Mouse (Mus musculus): ENCODE data around the gene Hist1h3c. TPM values are rescaled to one million over a fixed set of nuclear protein-coding genes. Genes with fewer than 3 reads are reported as not detected.
"Not testable (repeated sequence)": the region's sequence is repeated elsewhere in the genome, so short reads cannot be mapped to it uniquely, and the experiment has no call there.

Hist1h3c gene
- 33.0 and 40.6 TPM in 2 replicates for total RNA-seq (2021)
- long read RNA-seq = 0 reads

DNA sequence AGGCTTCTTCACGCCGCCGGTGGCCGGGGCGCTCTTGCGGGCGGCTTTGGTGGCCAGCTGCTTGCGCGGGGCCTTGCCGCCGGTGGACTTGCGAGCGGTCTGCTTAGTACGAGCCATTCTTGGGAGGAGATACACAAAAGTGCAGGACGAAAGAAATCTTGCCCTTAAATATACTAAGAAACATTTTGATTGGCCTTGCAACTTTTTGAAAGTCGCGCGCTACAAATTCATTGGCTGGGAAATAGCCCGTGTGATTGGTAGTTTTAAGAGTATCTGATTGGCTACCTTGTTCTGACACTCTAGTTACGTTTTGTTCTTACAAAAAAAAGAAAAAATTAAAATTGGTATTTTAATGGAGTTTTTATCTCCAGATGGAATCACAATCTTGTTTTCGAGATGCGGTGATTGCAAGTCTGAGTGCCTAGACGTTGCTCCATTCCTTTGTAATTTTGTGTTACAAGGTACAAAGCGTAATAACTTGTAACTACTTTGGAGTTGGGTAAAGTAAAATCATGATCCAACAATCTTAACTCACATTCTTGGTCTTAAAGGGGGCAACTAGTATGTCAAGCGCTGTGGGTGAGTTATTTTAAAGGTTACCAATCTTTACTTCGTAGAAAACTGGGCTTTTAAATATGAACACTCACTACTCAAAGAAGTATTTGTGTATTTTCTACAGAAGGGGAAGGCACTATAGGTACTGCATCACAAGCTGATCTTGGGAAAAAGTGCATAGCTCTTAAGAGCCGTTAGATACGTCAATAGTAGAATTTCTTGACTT is at the start of gene Hist1h3c:
Gene Hist1h3c (minus strand): TSS at position 222 of the 781 bp plus-strand sequence.
- DNase-seq = peak; percentile 77

DNA sequence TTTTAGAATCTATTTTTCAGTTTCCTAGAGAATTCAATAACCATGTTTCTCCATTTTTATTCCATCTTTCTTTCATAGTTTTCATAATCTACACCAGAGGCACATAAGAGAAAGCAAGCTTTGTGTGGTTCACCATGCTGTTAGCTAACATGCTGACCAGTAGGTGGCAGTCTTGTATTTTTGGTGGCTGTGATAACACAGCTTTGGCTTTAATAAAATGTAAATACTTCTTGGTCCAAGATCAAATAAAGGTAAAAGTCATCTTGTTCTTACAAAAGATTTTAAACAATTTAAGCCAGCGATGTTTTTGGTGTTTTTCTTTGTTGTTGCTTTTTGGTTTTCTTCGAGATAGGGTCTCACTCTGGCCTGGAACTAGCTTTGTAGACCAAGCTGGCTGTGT is 47.1 kb upstream of the Hist1h3c start:
- DNase-seq = peak; percentile 21

DNA sequence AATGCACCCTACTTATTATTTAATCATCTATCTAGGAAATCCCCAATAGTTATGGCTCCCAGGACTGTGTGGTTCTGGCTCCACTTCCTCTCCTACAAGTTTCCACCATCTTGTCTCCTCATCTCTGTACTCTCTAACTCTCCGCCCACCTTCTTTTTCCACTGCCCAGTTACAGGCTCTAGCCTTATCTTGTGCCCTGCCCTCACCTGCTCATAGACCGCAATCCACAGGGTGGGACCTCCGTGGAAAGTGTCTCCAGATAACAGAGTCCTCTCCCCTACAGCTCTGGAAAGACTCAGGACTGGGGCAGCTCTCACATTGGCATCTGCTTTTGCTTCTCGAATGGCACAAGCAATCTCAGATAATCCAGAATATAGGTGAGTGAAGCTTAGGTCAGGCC is 33.6 kb upstream of the Hist1h3c start:
- no peak for DNase-seq

DNA sequence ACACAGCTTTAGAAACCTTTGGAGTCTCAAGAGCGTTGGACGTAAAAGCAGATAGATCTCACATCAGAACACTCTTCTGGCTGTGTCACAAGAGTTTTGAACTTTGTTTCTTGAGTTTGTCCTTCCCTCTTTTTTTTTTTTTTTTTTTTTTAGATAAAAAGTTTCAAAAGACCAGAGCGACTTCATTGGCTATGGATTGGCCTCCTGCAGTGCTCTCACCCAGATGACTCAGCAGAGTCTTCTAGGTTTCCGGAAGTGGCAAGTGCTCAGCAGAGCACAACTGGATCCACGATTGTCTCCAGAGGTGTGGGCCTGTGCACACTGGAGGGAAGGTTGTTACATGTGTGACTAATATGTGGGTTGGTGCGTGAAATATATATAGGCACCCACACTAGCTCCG is 32.9 kb upstream of the Hist1h3c start:
- DNase-seq = no peak

DNA sequence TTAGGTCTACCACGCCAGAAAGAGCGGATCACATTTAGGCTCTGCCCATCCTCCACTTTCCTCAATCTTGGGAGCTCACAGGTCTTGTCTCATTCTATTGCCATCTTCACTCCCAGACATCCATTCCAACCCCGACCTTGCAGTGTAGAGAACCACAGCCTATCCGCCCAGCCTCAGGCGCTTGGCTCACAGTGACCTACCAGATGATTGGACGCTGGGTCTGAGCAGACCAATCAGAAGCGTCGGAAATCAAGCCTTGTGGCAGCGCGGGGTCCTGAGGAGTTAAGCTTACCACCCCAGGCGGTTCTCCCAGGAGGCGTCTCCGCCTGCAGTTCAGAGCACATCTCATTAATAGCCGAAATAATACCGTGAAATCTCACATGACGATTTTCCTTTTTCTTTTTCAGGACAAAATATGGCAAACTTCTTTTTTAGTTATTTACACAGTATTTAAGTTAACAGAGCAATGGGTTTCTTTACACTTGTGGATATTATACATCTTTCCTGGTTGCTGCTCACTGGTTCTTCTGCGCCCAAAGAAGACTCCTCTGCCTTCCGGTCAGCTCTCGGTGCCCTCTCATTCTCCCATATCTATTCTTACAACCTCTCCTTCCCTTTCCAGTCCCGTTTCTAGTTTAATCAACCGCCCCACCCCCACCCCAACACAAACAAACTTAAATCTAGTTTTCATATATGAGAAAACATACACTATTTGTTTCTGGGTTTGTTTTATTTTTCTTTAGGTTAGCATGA is 27.3 kb upstream of the Hist1h3c start:
- DNase-seq = peak; percentile 31

DNA sequence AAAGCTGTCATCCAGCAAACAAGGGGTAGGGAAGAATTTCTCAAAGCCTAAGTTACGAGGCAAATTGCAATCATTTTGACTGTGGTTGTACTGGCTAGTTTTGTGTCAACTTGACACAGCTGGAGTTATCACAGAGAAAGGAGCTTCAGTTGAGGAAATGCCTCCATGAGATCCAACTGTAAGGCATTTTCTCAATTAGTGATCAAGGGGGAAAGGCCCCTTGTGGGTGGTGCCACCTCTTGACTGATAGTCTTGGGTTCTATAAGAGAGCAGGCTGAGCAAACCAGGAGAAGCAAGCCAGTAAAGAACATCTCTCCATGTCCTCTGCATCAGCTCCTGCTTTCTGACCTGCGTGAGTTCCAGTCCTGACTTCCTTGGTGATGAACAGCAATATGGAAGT is 24.2 kb upstream of the Hist1h3c start, which contains the start of gene Trim38:
Gene Trim38 (plus strand): TSS at position 301 of the 400 bp plus-strand sequence.
- not testable (repeated sequence) for DNase-seq

DNA sequence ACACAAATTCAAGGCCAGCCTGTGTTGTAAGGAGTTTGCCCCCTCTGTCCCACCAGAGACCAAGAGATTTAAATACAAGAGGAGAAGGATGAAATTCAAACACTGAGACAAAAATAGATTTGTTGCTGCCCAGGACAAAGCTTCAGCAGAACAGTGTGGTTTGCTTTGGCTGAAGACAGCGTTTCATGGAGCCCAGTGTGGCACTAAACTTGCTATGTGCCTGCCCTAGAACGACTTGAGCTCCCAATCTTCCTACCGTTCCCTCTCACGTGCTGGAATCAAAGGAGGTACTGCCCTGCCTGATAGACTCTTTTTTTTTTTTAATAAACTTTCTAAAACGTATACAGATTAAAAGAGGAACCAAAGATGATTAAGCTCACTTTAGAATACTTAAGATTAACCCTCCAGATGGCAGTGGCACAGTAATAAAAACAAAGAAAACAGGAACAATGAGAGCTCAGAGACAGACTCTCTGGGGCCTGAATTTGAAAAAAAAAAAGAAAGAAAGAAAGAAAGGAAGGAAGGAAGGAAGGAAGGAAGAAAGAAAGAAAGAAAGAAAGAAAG is 23.5 kb upstream of the Hist1h3c start:
- no peak for DNase-seq

- no peak for DNase-seq
These were observed 21.4 kb upstream of the Hist1h3c start for GRCm38 (mm10) chr13:23766772-23767171.

DNA sequence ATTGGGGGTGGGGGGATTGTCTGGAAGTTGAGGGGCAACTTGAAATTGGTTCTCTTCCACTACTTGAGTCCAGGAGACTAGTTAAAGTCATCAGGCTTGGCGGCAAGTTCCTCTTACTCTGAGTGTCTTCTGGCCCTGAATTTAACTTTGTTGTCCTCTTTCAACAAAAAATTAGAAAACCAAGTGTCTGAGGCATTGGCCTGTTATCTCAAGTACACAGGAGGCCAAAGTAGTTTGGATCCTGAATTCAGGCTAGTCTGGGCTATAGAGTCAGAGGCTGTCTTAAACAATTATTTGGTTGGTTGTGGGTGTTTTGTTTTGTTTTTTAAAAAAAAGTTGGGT is 19.7 kb upstream of the Hist1h3c start:
- DNase-seq = no peak

- no peak for DNase-seq
These were observed 19.1 kb upstream of the Hist1h3c start for GRCm38 (mm10) chr13:23764324-23765171.

- peak; percentile 81 for DNase-seq
These were observed 18.4 kb upstream of the Hist1h3c start, which contains the start of gene Hist1h1a for GRCm38 (mm10) chr13:23763586-23764323. Gene Hist1h1a (plus strand): TSS chr13:23763666.

DNA sequence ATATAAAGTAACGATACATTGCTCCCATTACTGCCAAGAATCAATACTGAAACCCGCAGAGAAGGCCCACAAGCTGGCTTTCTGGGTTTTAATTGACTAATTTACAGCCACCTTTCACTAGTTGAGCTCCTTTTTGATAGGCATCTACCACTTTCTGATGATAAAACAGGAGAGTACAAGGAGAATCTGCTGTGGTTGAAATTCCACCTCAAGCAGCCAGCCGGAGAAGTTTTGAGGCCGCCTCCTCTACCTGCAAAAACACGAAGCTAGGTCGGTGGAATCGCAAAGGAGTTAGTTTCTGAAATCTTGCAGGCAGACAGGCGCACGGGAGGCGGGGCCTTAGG is 17.8 kb upstream of the Hist1h3c start:
- no peak for DNase-seq

DNA sequence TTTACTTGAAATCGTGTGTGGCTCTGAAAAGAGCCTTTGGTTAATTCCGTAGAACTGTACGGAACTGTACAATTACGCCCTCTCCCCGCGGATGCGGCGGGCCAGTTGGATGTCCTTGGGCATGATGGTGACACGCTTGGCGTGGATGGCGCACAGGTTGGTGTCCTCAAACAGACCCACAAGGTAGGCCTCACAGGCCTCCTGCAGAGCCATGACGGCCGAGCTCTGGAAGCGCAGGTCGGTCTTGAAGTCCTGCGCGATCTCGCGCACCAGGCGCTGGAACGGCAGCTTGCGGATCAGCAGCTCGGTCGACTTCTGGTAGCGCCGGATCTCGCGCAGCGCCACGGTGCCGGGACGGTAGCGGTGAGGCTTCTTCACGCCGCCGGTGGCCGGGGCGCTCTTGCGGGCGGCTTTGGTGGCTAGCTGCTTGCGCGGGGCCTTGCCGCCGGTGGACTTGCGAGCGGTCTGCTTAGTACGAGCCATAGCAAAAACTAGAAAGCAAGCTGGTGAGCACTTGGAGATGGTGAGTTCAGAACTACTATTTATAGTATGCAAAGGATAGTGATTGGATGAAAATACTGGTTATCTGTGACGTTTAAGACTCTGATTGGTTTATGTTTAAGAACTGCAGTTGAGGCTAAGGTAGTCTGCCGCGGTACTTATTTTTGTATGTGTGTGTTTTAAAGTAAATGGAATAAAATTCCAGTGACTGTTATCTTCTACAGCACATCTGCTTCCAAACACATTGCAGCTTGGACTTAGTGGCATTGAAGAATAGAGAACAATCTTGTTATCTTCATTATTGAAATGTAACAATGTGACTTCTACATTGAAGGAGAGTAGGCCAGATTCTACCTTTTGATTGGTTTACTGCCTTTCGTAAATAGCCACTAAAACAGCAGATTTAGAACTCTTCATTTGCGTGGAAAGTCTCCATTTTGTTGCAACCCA is 16.7 kb upstream of the Hist1h3c start, which contains the start of gene Hist1h3a:
Gene Hist1h3a (minus strand): TSS at position 516 of the 951 bp plus-strand sequence.
- peak; percentile 47 for DNase-seq

- DNase-seq = peak; percentile 98
These were observed 15.8 kb upstream of the Hist1h3c start, which contains the start of gene Hist1h4a for GRCm38 (mm10) chr13:23760972-23761864. Gene Hist1h4a (minus strand): TSS chr13:23761230.

- no peak for DNase-seq
These were observed 15.0 kb upstream of the Hist1h3c start for GRCm38 (mm10) chr13:23760240-23760971.

DNA sequence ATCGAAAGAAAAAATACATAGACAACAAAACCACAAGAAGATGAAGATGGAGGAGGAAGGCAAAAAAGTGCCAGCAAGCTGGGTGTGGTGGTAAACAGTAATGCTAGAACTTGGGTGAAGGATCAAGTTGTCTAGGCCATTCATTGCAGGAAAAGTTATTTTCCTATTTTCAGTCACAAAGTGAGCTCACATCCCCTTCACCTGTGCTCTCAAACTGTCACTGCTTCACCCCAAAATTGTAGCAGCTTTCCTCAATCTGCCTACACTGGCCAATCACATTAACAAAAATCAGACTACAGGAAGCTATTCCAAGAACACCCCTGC is 14.5 kb upstream of the Hist1h3c start:
- no peak for DNase-seq

DNA sequence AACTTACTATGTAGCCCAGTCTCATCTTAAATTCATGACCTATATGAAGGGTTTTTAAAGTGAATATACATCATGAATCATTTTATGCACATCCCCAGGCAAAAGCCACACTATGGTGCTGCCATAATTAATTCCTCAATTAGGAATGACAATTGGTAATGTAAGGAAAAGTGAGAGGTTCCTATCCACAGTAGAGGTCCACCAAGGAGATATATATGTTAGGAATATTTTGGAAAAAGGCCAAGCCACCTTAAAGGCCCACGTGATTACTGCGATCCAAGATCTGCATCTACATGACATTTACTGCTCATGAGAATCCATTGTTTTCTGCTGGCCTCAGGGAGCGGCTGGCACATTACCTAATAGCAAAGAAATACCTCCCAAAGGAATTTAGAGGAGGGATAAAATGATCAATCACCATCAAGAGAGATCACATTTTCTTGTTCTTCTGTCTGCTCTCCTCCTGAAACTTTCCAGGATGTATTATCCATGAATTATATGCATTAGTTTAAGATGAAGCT is 13.9 kb upstream of the Hist1h3c start:
- DNase-seq = no peak

DNA sequence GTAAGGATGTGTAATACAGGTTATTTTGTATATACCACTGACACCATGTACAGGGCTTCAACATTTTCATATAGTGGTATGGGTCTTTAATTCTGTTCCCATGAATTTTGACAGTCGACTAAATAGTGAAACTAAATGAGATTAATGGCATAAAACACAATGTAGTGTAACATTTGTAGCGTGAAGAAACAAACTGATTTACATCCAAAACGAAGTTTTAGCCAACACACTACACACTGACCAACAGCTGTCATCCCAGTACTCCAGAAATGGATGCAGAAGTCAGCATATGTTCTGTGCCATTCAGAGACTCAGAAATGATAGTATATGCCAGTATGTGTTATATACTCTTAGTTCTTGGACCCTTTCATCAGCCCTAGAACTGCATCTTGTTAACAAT is 12.5 kb upstream of the Hist1h3c start:
- no peak for DNase-seq
